Mouse (Mus musculus) ES-E14 (cell line): ENCODE data around the gene Slc35b3. TPM values are rescaled to one million over a fixed set of nuclear protein-coding genes. Genes with fewer than 3 reads are reported as not detected.

Source experiments
- DNase-seq: peaks from one replicate; pipeline ENCODE4 v3.0.0-alpha.2; 2013; ENCODE audit warnings: low read depth, low spot score
- H3K27ac ChIP-seq: 2 replicates; pipeline ENCODE4 v1.5.1; 2012; ENCODE audit warnings: low read depth, mild to moderate bottlenecking, low read length, moderate library complexity, mixed read lengths; ENCODE audit not compliant: poor library complexity, insufficient read depth, severe bottlenecking
- H3K36me3 ChIP-seq: 2 replicates; pipeline ENCODE4 v1.6.1; 2012; ENCODE audit warnings: mild to moderate bottlenecking, low read length, moderate library complexity, mixed read lengths; ENCODE audit not compliant: control insufficient read depth, poor library complexity, insufficient read depth, severe bottlenecking
- H3K4me1 ChIP-seq, 2 experiments: fragments of 150-350 bp in 1 of 2; sonication (generic) in 1 of 2; 2 replicates each; pipeline ENCODE4 v1.6.1; 2012; ENCODE audit warnings: low read length in 2 of 2, mild to moderate bottlenecking in 1 of 2, mixed read lengths in 1 of 2; ENCODE audit not compliant: control insufficient read depth in 2 of 2, insufficient read depth in 2 of 2, poor library complexity in 1 of 2
- H3K4me3 ChIP-seq, 2 experiments: fragments of 150-350 bp in 1 of 2; sonication (generic) in 1 of 2; 2 replicates each; pipeline ENCODE4 v1.5.1; 2012; ENCODE audit warnings: low read length in 2 of 2, low read depth in 1 of 2, mild to moderate bottlenecking in 1 of 2, mixed read lengths in 1 of 2; ENCODE audit not compliant: insufficient read depth in 1 of 2, poor library complexity in 1 of 2, severe bottlenecking in 1 of 2
- H3K9ac ChIP-seq: 2 replicates; pipeline ENCODE4 v1.6.1; 2012; ENCODE audit warnings: low read depth, mild to moderate bottlenecking, low read length, mixed read lengths; ENCODE audit not compliant: poor library complexity, insufficient read depth, severe bottlenecking
- H3K9me3 ChIP-seq: fragments of 150-350 bp; sonication (generic); 2 replicates; pipeline ENCODE4 v1.6.1; 2012; ENCODE audit warnings: low read depth, mild to moderate bottlenecking, low read length; ENCODE audit not compliant: control insufficient read depth, insufficient read depth
- CHD2 ChIP-seq: IDR thresholded peaks from 2 replicates; pipeline ENCODE4 v1.6.1; 2014; ENCODE audit warnings: mild to moderate bottlenecking, low read depth, low read length, inconsistent platforms
- HCFC1 ChIP-seq: IDR thresholded peaks from 2 replicates; pipeline ENCODE4 v1.6.1; 2012; ENCODE audit warnings: low read length, inconsistent platforms, borderline replicate concordance; ENCODE audit not compliant: insufficient read depth
- MAFK ChIP-seq: IDR thresholded peaks from 2 replicates; pipeline ENCODE4 v1.6.1; 2014; ENCODE audit warnings: mild to moderate bottlenecking, low read depth, low read length, inconsistent platforms; ENCODE audit not compliant: insufficient read depth
- ZC3H11A ChIP-seq: IDR thresholded peaks from 2 replicates; pipeline ENCODE4 v1.6.1; 2012; ENCODE audit warnings: low read depth, mild to moderate bottlenecking, inconsistent platforms, low read length, borderline replicate concordance
- ZNF384 ChIP-seq: IDR thresholded peaks from 2 replicates; pipeline ENCODE4 v1.6.1; 2012; ENCODE audit warnings: low read depth, low read length, inconsistent platforms
- in situ Hi-C, 2 experiments: fragments of 600-800 bp; cut with MboI; formaldehyde crosslinking; loops; one replicate each; pipeline ENCODE4 v1.15.1; 2025; ENCODE audit warnings: low sequenced_read_pairs in 2 of 2, inconsistent platforms in 1 of 2; ENCODE audit not compliant: unreplicated experiment in 2 of 2
- total RNA-seq: library from RNA; depleted of rRNA; stranded (reverse); fragments of 300-350 nt; gene quantifications from 2 replicates; pipeline ENCODE4 v1.2.3, GENCODE M21; 2012

The Slc35b3 gene
- total RNA-seq, 1 experiment, result 20.3 TPM

- no peak overlapping the region for H3K27ac ChIP-seq
- TF ChIP-seq ZC3H11A (no peak), CHD2 (no peak), MAFK (no peak), ZNF384 (no peak), HCFC1 (no peak)
- H3K9me3 ChIP-seq, result no peaks in the 10 kb centered on the region
- in situ Hi-C loops, result no loop called here
- no peak overlapping the region for H3K4me3 ChIP-seq
- DNase-seq, result no peak
- no peak overlapping the region for H3K9ac ChIP-seq
- no peaks in the 10 kb centered on the region for H3K36me3 ChIP-seq
- H3K4me1 ChIP-seq, result no peaks in the 10 kb centered on the region
These were observed 39.4 kb downstream of the Slc35b3 start for GRCm38 (mm10) chr13:38921306-38921705.

- in situ Hi-C loops, result no loop called here
- TF ChIP-seq ZNF384 (no peak), ZC3H11A (no peak), MAFK (no peak), CHD2 (no peak), HCFC1 (no peak)
These were observed 42.3 kb downstream of the Slc35b3 start for GRCm38 (mm10) chr13:38918188-38918885.

GRCm38 (mm10) chr13:38917556-38917955, 43.1 kb downstream of the Slc35b3 start:
- Histone ChIP-seq H3K9me3 (no peaks in the 10 kb centered on the region), H3K36me3 (no peaks in the 10 kb centered on the region), H3K9ac (no peak overlapping the region), H3K4me3 (no peak overlapping the region), H3K4me1 (no peaks in the 10 kb centered on the region), H3K27ac (no peak overlapping the region)
- TF ChIP-seq MAFK, result peak; percentile 55; the same call in 1 of the 2 replicates
- TF ChIP-seq ZC3H11A, result no peak
- no peak for TF ChIP-seq ZNF384
- no peak for TF ChIP-seq HCFC1
- TF ChIP-seq CHD2, result no peak
- in situ Hi-C loops, result no loop called here
- no peak for DNase-seq

More at GRCm38 (mm10) chr13:38918188-38918885, 42.3 kb downstream of the Slc35b3 start:
- Histone ChIP-seq H3K9me3 (no peaks in the 10 kb centered on the region), H3K4me3 (no peak overlapping the region), H3K27ac (no peak overlapping the region), H3K9ac (no peak overlapping the region), H3K4me1 (no peaks in the 10 kb centered on the region), H3K36me3 (no peaks in the 10 kb centered on the region)
- no peak for DNase-seq

- no peak for DNase-seq
- H3K4me1 ChIP-seq, result no peaks in the 10 kb centered on the region
- H3K27ac ChIP-seq, result no peak overlapping the region
- no peaks in the 10 kb centered on the region for H3K9me3 ChIP-seq
- H3K9ac ChIP-seq, result no peak overlapping the region
- TF ChIP-seq HCFC1 (no peak), MAFK (no peak), ZNF384 (no peak), CHD2 (no peak), ZC3H11A (no peak)
- in situ Hi-C loops, result no loop called here
- H3K4me3 ChIP-seq, result no peak overlapping the region
- no peaks in the 10 kb centered on the region for H3K36me3 ChIP-seq
These were observed 45.9 kb downstream of the Slc35b3 start for GRCm38 (mm10) chr13:38914771-38915170.
